Mouse (Mus musculus) urinary bladder, adult 18-20 months (tissue): ENCODE results near the gene Rhoj.
"Not testable (repeated sequence)": the region's sequence is repeated elsewhere in the genome, so short reads cannot be mapped to it uniquely, and the experiment has no call there.

ENCODE experiments used
- DNase-seq, 2 experiments: peaks; one replicate each; pipeline ENCODE4 v3.0.0; 2022; ENCODE audit warnings: low spot score in 2 of 2, mixed read lengths in 2 of 2

Rhoj gene

GRCm38 (mm10) chr12:75349537-75349936, 41.4 kb downstream of the Rhoj start:
- not testable (repeated sequence) for DNase-seq

DNA sequence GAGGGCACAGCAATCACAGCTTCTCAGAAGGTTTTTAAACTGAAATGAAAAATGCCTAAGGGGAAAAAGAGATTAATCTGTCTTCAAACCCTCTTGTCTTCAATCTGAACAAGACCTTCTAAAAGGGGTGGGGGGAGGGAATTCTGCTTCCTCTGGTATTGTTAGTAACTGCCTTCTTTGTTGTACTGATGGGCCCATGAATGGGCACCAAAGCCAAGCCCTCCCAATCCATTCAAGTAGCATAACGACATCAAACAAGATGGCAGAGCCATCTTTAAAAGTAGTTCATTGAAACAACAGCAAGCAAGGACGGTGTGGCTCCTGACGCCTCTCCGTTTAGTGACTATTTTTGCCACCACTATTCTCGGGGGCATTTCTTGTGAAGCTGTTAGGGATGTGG, 42.6 kb downstream of the Rhoj start:
- no peak for DNase-seq

- DNase-seq = no peak
Observed at GRCm38 (mm10) chr12:75351846-75352245, 43.7 kb downstream of the Rhoj start.

DNA sequence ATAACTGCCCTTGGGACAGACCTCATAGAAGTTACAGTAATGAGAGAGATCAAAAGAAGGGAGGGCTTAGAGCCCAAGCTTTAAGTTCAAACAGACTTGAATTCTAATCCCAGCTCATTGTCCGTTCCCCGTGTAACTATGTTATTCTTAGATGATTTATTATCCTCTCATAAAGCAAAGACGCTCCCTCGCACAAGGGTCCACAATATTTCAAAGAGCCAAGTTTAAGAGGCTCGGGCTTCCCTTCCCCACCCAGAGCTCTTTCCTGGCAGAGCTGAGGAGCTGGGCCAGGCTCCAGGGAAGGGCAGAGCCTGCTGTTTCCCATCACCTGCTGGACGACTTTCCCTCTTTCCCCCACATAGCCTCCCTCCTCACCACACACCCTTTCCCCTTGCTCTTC, 44.3 kb downstream of the Rhoj start:
- DNase-seq = peak; percentile 26 to 65

DNA sequence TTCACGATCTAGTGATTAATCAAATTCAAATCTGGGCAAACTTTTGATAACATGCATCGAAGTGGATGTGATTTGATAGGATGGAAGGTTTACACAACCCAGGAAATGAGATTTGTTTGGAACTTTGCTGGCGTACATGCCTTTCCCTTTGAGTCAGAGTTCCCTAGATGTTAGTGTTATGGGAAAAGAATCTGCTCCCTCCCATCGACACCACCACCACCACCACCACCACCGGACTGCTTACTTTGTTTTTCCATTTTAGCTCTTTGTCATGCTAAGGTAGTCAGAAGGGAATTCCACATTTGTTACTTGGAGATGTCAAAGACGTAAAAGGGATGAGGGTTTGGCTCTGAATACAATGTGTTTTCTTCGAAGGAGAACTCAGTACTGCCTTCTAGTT, 46.2 kb downstream of the Rhoj start:
- no peak for DNase-seq

DNA sequence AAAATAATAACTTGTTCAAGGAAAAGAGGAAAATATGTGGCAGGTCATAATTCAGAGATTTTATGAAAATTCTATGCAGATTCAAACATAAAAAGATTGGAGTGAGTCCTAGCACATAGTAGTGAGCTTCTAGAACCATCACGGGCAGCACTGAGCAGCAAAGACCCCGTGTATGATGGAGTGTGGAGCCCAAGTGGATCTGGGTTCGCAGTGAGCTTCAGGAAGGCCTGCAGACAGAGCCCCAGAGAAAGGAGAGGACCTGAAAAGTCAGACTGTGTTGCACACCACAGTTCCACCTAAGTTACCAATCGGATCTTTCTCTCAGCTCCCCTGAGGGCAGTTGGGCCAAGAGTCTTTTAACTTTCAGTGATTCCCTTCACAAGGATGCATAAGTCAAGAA, 49.7 kb downstream of the Rhoj start:
- DNase-seq = no peak

GRCm38 (mm10) chr12:75358714-75359113, 50.6 kb downstream of the Rhoj start:
- peak in 1 of 2 experiments; percentile 60 for DNase-seq

DNA sequence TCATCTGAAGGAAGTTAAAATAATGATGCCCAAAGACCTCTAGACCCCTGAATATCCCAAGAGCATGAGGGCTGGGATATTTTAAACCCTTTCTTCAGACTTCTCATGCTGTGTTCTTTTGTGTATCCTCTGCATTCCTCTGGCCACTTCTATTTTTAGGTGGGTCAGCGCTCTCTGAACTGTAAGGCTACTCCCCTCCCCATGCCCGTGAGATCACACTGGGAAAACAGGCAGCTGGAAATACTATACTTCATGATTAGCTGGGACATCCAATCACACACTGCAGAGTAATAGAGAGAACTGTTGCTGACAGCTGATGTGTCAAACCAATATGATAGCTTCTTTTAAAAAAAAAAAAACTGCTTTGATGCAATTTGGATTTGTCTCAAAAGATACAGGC, 51.4 kb downstream of the Rhoj start:
- no peak for DNase-seq

GRCm38 (mm10) chr12:75359921-75360482, 51.9 kb downstream of the Rhoj start:
- DNase-seq = no peak

DNA sequence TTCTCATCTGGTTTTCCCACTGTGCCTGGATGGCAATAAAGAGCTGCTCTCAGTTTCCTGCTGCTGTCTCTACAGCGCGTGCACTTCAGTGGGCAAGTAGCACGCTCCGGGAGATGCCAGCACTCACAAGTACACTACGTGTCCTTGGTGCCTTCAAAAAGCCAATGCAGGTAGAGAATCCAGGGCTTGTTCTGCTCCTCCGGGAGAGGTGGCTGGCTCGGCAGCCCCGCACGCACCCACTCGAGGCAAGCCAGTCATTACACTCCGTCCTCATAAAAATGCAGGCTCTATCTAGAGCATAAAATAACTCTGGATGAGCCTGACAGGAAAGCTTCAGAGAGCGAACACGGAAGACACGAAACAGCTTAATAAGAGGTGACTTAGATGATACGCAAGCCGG, 54.3 kb downstream of the Rhoj start:
- no peak for DNase-seq

DNA sequence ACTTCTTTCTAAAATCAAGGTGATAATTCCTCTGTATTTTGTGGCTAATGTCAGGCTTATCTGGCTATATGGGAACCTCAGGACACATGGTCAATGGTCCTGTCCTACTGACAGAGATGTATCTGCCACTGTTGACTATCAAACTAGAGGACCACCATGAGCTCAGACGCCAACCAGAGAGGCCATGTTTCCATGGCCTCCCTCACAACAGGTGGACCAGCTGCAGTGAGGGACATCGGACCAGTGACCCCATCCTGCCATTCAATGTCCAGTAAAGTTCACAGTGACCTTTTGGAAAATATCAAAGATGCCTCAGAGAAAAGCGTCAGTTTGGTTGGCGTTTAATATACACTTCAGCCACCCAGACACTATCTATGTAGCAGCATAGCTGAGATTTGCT, 56.3 kb downstream of the Rhoj start:
- no peak for DNase-seq

GRCm38 (mm10) chr12:75365621-75366124, 57.6 kb downstream of the Rhoj start:
- no peak for DNase-seq

GRCm38 (mm10) chr12:75367371-75367770, 59.2 kb downstream of the Rhoj start:
- DNase-seq = no peak

- no peak for DNase-seq
Observed at GRCm38 (mm10) chr12:75368527-75368926, 60.4 kb downstream of the Rhoj start.

DNA sequence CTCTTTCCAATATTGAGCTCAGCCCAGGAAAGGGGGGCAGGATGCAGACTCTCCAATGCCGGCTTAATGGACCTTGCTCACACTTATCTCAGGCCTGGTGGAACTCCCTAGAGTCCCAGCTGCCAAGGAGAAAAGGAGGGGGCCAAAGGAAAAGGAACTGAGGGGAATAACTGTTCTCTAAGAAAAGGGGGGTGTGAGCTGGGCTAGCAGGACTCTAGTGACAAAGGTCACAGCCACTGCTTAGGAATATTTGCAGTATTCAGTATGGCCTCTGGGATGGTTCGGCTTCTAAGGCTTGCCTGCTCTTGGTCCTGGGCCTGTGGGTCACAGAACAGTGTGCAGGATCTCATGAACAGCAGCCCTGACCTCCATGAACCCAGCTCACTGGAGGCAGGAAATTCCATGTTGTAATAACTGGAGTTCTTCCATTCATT, 61.3 kb downstream of the Rhoj start:
- no peak for DNase-seq

GRCm38 (mm10) chr12:75374437-75374836, 66.3 kb downstream of the Rhoj start:
- no peak for DNase-seq

DNA sequence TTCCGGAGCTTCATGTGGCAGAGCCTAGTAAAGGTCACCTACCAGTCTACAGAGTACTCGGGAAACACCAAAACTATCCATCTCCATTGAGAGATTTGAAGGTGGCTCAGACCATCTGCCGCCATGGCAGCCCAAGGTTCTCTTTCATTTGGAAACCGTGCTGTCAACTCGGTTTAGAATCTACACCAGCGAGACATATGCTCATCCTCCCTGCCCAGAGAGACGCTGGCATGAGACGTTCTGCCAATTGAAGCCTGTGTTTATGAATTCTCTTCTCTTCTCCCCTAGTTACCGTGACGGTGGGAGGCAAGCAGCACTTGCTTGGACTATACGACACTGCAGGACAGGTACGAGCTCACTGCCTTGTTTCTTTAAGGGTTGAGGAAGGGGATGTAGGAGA, 66.9 kb downstream of the Rhoj start:
- DNase-seq = no peak

DNA sequence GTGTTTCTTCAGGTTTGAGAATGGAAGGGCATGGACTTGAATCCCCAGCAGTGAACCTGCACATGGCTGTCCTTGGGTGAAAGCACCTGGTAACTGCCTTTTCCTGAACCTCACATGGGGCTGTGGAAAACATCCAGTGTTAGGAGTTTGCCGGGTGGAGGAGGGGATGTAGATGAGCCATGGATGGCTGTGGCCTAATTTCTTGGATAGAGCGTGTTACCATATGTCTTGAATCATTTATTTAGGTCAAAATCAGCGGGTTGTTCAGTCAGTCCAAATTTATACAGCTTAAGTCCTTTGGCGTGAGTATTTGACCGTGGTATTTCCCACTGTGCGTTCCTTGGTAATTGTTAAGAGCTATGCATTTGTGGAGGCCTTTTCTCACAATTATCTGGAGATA, 68.0 kb downstream of the Rhoj start:
- DNase-seq = no peak

DNA sequence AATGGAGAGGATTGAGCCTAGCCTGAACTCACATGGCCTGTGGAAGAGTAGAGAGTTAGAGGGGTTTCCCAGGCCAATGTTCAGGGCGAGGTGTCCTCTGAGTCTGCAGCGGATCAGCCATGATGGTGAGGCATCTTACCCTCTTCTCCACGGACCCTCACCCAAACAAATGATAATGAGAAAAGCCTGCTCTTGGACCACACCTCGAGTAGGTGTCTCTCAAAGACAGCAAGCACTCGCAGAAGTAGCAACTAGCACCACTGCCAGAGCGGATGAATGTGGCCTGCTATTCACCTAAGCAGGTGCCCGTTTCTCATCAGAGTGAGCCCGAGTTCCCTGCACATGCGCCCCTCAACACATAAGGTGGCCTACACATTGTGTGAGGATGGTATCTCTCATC, 78.6 kb downstream of the Rhoj start:
- no peak for DNase-seq

DNA sequence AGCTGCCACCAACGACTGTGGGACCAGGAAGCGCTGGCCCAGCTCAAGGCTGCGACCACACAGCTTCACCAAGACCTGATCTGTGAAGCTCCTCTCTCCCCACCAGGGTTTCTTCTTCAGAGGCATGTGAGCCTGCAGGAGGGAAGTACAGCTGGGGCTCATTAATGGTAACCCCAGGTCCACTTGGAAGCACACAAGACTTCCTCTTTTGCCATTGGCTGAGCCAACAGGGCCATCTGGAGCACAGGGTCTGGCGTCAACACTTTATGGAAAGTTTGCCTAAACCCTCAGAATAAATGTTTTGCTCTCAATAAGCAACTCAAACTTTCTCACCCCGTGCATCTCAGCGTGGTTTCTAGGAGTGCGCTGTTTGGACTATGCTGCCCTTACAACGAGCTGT, 79.0 kb downstream of the Rhoj start:
- no peak for DNase-seq

DNA sequence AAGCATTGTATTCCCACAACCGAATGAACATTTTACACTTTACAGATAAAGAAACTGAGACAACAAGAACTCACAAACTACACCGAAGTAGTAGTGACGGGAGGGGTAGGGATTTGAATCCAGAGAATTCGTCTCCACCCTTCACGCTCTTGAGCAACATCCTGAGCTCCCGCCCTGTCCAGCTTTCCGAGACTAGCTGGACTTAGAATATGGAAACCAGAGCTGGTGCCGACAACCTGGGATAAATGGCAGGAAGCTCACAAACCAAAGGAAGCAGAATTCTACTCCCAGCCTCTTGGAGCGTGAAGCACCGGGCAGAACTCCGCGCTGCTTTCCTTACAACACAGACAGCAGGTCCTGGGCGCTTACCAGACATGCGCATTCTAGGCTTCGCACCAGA, 79.7 kb downstream of the Rhoj start:
- DNase-seq = no peak

DNA sequence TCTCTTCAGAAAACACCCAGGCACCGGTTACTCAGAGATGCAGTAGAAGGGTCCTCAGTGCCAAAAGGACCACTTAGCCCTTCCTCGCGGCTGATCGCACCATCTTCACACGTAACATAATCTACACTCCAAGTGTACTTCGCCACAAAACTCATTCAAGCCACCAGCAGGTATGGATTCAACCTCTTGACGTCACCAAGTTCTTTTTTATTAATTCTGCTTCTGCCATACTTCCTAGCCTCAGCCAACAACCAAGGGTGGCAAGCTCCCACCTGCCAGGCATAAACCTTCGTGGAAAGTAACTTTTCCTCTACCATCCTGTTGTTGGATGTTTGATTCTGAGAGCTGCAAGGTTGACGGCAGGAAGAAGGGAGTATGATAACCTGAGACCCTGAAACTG, 80.4 kb downstream of the Rhoj start:
- no peak for DNase-seq

GRCm38 (mm10) chr12:75389308-75390135, 81.4 kb downstream of the Rhoj start:
- DNase-seq = no peak
